Mouse (Mus musculus) liver, embryonic 15.5 days (tissue): ENCODE data around the gene Kcnd3. TPM values are rescaled to one million over a fixed set of nuclear protein-coding genes. Genes with fewer than 3 reads are reported as not detected.

Source experiments
- ATAC-seq: fragments of 200-750 bp; cut with Nextera tagmentation; 2 replicates; pipeline ENCODE4 v1.8.0; 2017; ENCODE audit warnings: moderate number of reproducible peaks, mild to moderate bottlenecking, moderate library complexity; ENCODE audit not compliant: insufficient read depth
- H3K27ac ChIP-seq: fragments of 300-500 bp; sonication (generic); replicated peaks from 2 replicates; pipeline ENCODE4 v1.5.1; 2015; ENCODE audit warnings: mild to moderate bottlenecking, inconsistent platforms
- H3K27me3 ChIP-seq: fragments of 300-500 bp; sonication (generic); 2 replicates; pipeline ENCODE4 v1.6.1; 2015; ENCODE audit warnings: mild to moderate bottlenecking, inconsistent platforms
- H3K36me3 ChIP-seq: fragments of 300-500 bp; sonication (generic); replicated peaks from 2 replicates; pipeline ENCODE4 v1.6.1; 2015; ENCODE audit warnings: moderate library complexity, mild to moderate bottlenecking, inconsistent platforms
- H3K4me1 ChIP-seq: fragments of 300-500 bp; sonication (generic); replicated peaks from 2 replicates; pipeline ENCODE4 v1.6.1; 2015; ENCODE audit warnings: inconsistent platforms
- H3K4me2 ChIP-seq: fragments of 300-500 bp; sonication (generic); 2 replicates; pipeline ENCODE4 v1.6.1; 2015; ENCODE audit warnings: moderate library complexity, mild to moderate bottlenecking, inconsistent platforms
- H3K4me3 ChIP-seq: fragments of 300-500 bp; sonication (generic); replicated peaks from 2 replicates; pipeline ENCODE4 v1.5.1; 2015; ENCODE audit warnings: mild to moderate bottlenecking, inconsistent platforms
- H3K9ac ChIP-seq: fragments of 300-500 bp; sonication (generic); 2 replicates; pipeline ENCODE4 v1.6.1; 2015; ENCODE audit warnings: moderate library complexity, mild to moderate bottlenecking, inconsistent platforms
- H3K9me3 ChIP-seq: fragments of 300-500 bp; sonication (generic); replicated peaks from 2 replicates; pipeline ENCODE4 v1.6.1; 2016; ENCODE audit warnings: inconsistent platforms
- WGBS: fragments of 180-500 bp; shearing (Covaris S2); methylation state at CpG from one replicate; pipeline ENCODE4 v1.1.7; 2015; ENCODE audit warnings: mixed read lengths; ENCODE audit not compliant: insufficient replicate concordance; 5-methylcytosine and 5-hydroxymethylcytosine counted together
- polyA plus RNA-seq: library from polyadenylated mRNA; unstranded; fragments of >200 nt; fragmentation: Nextera tagmentation; extraction: Ambion mirVana; gene quantifications from 2 replicates; pipeline ENCODE4 v1.2.1, GENCODE M21; 2015

Kcnd3 gene
- polyA plus RNA-seq, 1 experiment from 2014 or later: 0.05 TPM

- no peak overlapping the region for H3K9ac ChIP-seq
- H3K27me3 ChIP-seq: no peaks in the 10 kb centered on the region
- H3K4me3 ChIP-seq: no peak overlapping the region
- no peak overlapping the region for H3K27ac ChIP-seq
- no peaks in the 10 kb centered on the region for H3K4me1 ChIP-seq
- no peaks in the 10 kb centered on the region for H3K9me3 ChIP-seq
- 81% methylated on average over 1 of the region's 1 CpGs for WGBS
- no peak for ATAC-seq
- H3K36me3 ChIP-seq: no peaks in the 10 kb centered on the region
- no peak overlapping the region for H3K4me2 ChIP-seq
Observed at GRCm38 (mm10) chr3:105591766-105592165, 139.6 kb downstream of the Kcnd3 start.

GRCm38 (mm10) chr3:105592246-105592645, 140.1 kb downstream of the Kcnd3 start:
- 43% methylated on average over 2 of the region's 2 CpGs for WGBS
- Histone ChIP-seq H3K9ac (no peak overlapping the region), H3K4me3 (no peak overlapping the region), H3K4me1 (no peaks in the 10 kb centered on the region), H3K27me3 (no peaks in the 10 kb centered on the region), H3K27ac (no peak overlapping the region), H3K9me3 (no peaks in the 10 kb centered on the region), H3K4me2 (no peak overlapping the region), H3K36me3 (no peaks in the 10 kb centered on the region)
- ATAC-seq: no peak

- Histone ChIP-seq H3K27ac (no peak overlapping the region), H3K4me1 (no peaks in the 10 kb centered on the region), H3K4me2 (no peak overlapping the region), H3K27me3 (no peaks in the 10 kb centered on the region), H3K9ac (no peak overlapping the region), H3K36me3 (no peaks in the 10 kb centered on the region), H3K4me3 (no peak overlapping the region), H3K9me3 (no peaks in the 10 kb centered on the region)
- no peak for ATAC-seq
- WGBS: 56% methylated on average over 4 of the region's 4 CpGs
Observed at GRCm38 (mm10) chr3:105600483-105600882, 148.4 kb downstream of the Kcnd3 start.

GRCm38 (mm10) chr3:105602966-105603365, 150.8 kb downstream of the Kcnd3 start:
- Histone ChIP-seq H3K36me3 (no peaks in the 10 kb centered on the region), H3K4me3 (no peak overlapping the region), H3K4me1 (no peaks in the 10 kb centered on the region), H3K27ac (no peak overlapping the region), H3K9ac (no peak overlapping the region), H3K4me2 (no peak overlapping the region), H3K9me3 (no peaks in the 10 kb centered on the region), H3K27me3 (no peaks in the 10 kb centered on the region)
- WGBS: 64% methylated on average over 5 of the region's 5 CpGs
- no peak for ATAC-seq

GRCm38 (mm10) chr3:105605726-105606125, 153.6 kb downstream of the Kcnd3 start:
- H3K27me3 ChIP-seq: no peaks in the 10 kb centered on the region
- H3K27ac ChIP-seq: no peak overlapping the region
- no peaks in the 10 kb centered on the region for H3K36me3 ChIP-seq
- ATAC-seq: no peak
- no peaks in the 10 kb centered on the region for H3K4me1 ChIP-seq
- no peak overlapping the region for H3K4me2 ChIP-seq
- 51% methylated on average over 5 of the region's 5 CpGs for WGBS
- H3K9ac ChIP-seq: no peak overlapping the region
- no peak overlapping the region for H3K4me3 ChIP-seq
- no peaks in the 10 kb centered on the region for H3K9me3 ChIP-seq

GRCm38 (mm10) chr3:105608857-105609256, 156.7 kb downstream of the Kcnd3 start:
- Histone ChIP-seq H3K27ac (no peak overlapping the region), H3K36me3 (no peaks in the 10 kb centered on the region), H3K27me3 (no peaks in the 10 kb centered on the region), H3K9me3 (no peaks in the 10 kb centered on the region), H3K4me2 (no peak overlapping the region), H3K4me1 (no peaks in the 10 kb centered on the region), H3K4me3 (no peak overlapping the region), H3K9ac (no peak overlapping the region)
- WGBS: 58% methylated on average over 3 of the region's 3 CpGs
- no peak for ATAC-seq

- Histone ChIP-seq H3K4me1 (no peaks in the 10 kb centered on the region), H3K36me3 (no peaks in the 10 kb centered on the region), H3K27me3 (no peaks in the 10 kb centered on the region), H3K9me3 (no peaks in the 10 kb centered on the region), H3K9ac (no peak overlapping the region), H3K27ac (no peak overlapping the region), H3K4me3 (no peak overlapping the region), H3K4me2 (no peak overlapping the region)
- ATAC-seq: no peak
- WGBS: 67% methylated on average over 7 of the region's 7 CpGs
Observed at GRCm38 (mm10) chr3:105611531-105612422, 159.6 kb downstream of the Kcnd3 start.

- WGBS: 57% methylated on average over 4 of the region's 4 CpGs
- no peaks in the 10 kb centered on the region for H3K4me1 ChIP-seq
- no peak overlapping the region for H3K9ac ChIP-seq
- ATAC-seq: no peak
- no peaks in the 10 kb centered on the region for H3K9me3 ChIP-seq
- H3K27me3 ChIP-seq: no peaks in the 10 kb centered on the region
- no peaks in the 10 kb centered on the region for H3K36me3 ChIP-seq
- no peak overlapping the region for H3K4me2 ChIP-seq
- H3K27ac ChIP-seq: no peak overlapping the region
- no peak overlapping the region for H3K4me3 ChIP-seq
Observed at GRCm38 (mm10) chr3:105612423-105612814, 160.3 kb downstream of the Kcnd3 start.

- no peak overlapping the region for H3K4me2 ChIP-seq
- no peak overlapping the region for H3K9ac ChIP-seq
- no peak for ATAC-seq
- no peak overlapping the region for H3K4me3 ChIP-seq
- H3K27ac ChIP-seq: no peak overlapping the region
- H3K36me3 ChIP-seq: no peaks in the 10 kb centered on the region
- H3K27me3 ChIP-seq: no peaks in the 10 kb centered on the region
- no peaks in the 10 kb centered on the region for H3K4me1 ChIP-seq
- WGBS: 66% methylated on average over 2 of the region's 2 CpGs
- H3K9me3 ChIP-seq: no peaks in the 10 kb centered on the region
Observed at GRCm38 (mm10) chr3:105616861-105617743, 165.0 kb downstream of the Kcnd3 start.

GRCm38 (mm10) chr3:105621154-105621553, 169.0 kb downstream of the Kcnd3 start:
- Histone ChIP-seq H3K4me1 (no peaks in the 10 kb centered on the region), H3K9me3 (no peaks in the 10 kb centered on the region), H3K27ac (no peak overlapping the region), H3K27me3 (no peaks in the 10 kb centered on the region), H3K4me2 (no peak overlapping the region), H3K9ac (no peak overlapping the region), H3K4me3 (no peak overlapping the region), H3K36me3 (no peaks in the 10 kb centered on the region)
- ATAC-seq: no peak
- 51% methylated on average over 8 of the region's 8 CpGs for WGBS

GRCm38 (mm10) chr3:105623137-105623536, 171.0 kb downstream of the Kcnd3 start:
- Histone ChIP-seq H3K4me3 (no peak overlapping the region), H3K9ac (no peak overlapping the region), H3K4me2 (no peak overlapping the region), H3K4me1 (no peaks in the 10 kb centered on the region), H3K27me3 (no peaks in the 10 kb centered on the region), H3K36me3 (no peaks in the 10 kb centered on the region), H3K27ac (no peak overlapping the region), H3K9me3 (no peaks in the 10 kb centered on the region)
- WGBS: 40% methylated on average over 4 of the region's 4 CpGs
- no peak for ATAC-seq
